Mouse (Mus musculus) heart, embryonic 12.5 days (tissue): ENCODE data around the gene Noa1. TPM values are rescaled to one million over a fixed set of nuclear protein-coding genes. Genes with fewer than 3 reads are reported as not detected.

Experiments used
- ATAC-seq: fragments of 200-750 bp; cut with Nextera tagmentation; 2 replicates; pipeline ENCODE4 v1.8.0; 2017; ENCODE audit warnings: moderate TSS enrichment, moderate library complexity; ENCODE audit not compliant: insufficient number of reproducible peaks, low FRiP score
- H3K27ac ChIP-seq: fragments of 300-500 bp; sonication (generic); 2 replicates; pipeline ENCODE4 v1.5.1; 2016; ENCODE audit warnings: mild to moderate bottlenecking, moderate library complexity; ENCODE audit not compliant: poor library complexity, severe bottlenecking
- H3K27me3 ChIP-seq: fragments of 300-500 bp; sonication (generic); replicated peaks from 2 replicates; pipeline ENCODE4 v1.6.1; 2016; ENCODE audit warnings: mild to moderate bottlenecking, moderate library complexity
- H3K36me3 ChIP-seq: fragments of 300-500 bp; sonication (generic); 2 replicates; pipeline ENCODE4 v1.6.1; 2016; ENCODE audit warnings: mild to moderate bottlenecking, moderate library complexity
- H3K4me1 ChIP-seq: fragments of 300-500 bp; sonication (generic); replicated peaks from 2 replicates; pipeline ENCODE4 v1.6.1; 2016; ENCODE audit warnings: mild to moderate bottlenecking
- H3K4me2 ChIP-seq: fragments of 300-500 bp; sonication (generic); 2 replicates; pipeline ENCODE4 v1.6.1; 2016; ENCODE audit warnings: mild to moderate bottlenecking, moderate library complexity
- H3K4me3 ChIP-seq: fragments of 300-500 bp; sonication (generic); 2 replicates; pipeline ENCODE4 v1.5.1; 2016; ENCODE audit warnings: mild to moderate bottlenecking
- H3K9ac ChIP-seq: fragments of 300-500 bp; sonication (generic); 2 replicates; pipeline ENCODE4 v1.6.1; 2016; ENCODE audit warnings: mild to moderate bottlenecking, moderate library complexity
- H3K9me3 ChIP-seq: fragments of 300-500 bp; sonication (generic); replicated peaks from 2 replicates; pipeline ENCODE4 v1.6.1; 2016; ENCODE audit warnings: mild to moderate bottlenecking, moderate library complexity
- WGBS: fragments of 180-500 bp; shearing (Covaris S2); methylation state at CpG from one replicate; pipeline ENCODE4 v1.1.7; 2016; 5-methylcytosine and 5-hydroxymethylcytosine counted together
- microRNA-seq: library from miRNA; unstranded; fragments of <30 nt; microRNA quantifications from one replicate; pipeline ENCODE4, GENCODE M21; 2017
- polyA plus RNA-seq: library from polyadenylated mRNA; unstranded; fragments of >200 nt; fragmentation: Nextera tagmentation; extraction: Ambion mirVana; gene quantifications from 2 replicates; pipeline ENCODE4 v1.2.1, GENCODE M21; 2016

Noa1 gene
- polyA plus RNA-seq, 1 experiment from 2014 or later, result 23.0 TPM

DNA sequence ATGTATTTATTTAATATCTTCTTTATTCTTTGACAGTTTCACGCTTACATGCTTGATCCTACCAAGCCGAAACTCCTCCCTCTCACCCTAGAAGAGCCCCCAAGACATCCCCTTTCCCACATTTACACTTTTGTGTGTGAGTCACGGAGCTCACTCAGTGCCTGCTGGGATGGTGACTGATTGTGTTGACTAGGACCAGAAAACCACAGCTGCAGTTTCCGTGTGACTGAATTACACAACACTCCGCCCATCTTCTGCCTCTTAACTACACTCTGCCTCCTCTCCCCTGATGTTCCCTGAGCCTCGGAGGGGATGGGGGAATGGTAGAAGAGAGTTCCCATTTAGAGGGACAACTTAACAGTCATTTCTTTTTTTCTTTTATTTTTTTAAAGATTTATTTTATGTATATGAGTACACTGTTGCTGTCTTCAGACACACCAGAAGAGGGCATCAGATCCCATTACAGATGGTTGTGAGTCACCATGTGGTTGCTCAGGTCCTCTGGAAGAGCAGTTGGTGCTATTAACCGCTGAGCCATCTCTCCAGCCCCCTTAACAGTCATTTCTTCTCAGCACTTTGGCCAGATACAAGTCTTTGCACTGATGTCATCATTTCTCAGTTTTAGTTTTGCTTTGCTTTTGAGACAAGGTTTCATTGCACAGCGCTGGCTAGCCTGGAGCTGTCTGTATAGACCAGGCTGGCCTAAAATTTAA, 57.6 kb downstream of the Noa1 start:
- Histone ChIP-seq H3K4me2 (no peak overlapping the region), H3K4me3 (no peak overlapping the region), H3K9me3 (no peaks in the 10 kb centered on the region), H3K36me3 (no peaks in the 10 kb centered on the region), H3K9ac (no peak overlapping the region), H3K27me3 (no peaks in the 10 kb centered on the region), H3K27ac (no peak overlapping the region), H3K4me1 (no peaks in the 10 kb centered on the region)
- no peak for ATAC-seq
- WGBS, result 70% methylated on average over 8 of the region's 8 CpGs

DNA sequence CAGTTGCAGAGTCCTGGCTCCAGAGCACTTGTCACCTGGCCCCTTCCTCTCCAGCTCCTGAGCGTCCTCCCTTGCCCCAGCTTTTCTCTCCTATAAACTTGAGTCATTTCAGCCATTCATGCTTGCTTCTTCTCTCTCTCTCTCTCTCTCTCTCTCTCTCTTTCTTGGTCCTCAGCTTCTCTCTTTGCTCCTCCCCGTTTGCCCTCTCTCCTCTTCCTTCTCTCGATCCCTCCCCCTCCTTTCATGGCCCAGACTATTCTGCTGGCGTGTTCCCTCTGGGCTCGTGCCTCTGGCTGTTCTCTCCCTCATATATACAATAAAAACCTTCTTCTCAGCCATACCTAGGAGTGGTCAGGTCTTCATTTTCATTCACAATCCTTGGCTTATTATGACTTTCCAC, 58.2 kb downstream of the Noa1 start:
- H3K27me3 ChIP-seq, result no peaks in the 10 kb centered on the region
- no peak for ATAC-seq
- H3K9ac ChIP-seq, result no peak overlapping the region
- no peaks in the 10 kb centered on the region for H3K36me3 ChIP-seq
- H3K9me3 ChIP-seq, result no peaks in the 10 kb centered on the region
- H3K4me3 ChIP-seq, result no peak overlapping the region
- no peak overlapping the region for H3K27ac ChIP-seq
- H3K4me2 ChIP-seq, result no peak overlapping the region
- no peaks in the 10 kb centered on the region for H3K4me1 ChIP-seq
- WGBS, result 55% methylated on average over 5 of the region's 5 CpGs

DNA sequence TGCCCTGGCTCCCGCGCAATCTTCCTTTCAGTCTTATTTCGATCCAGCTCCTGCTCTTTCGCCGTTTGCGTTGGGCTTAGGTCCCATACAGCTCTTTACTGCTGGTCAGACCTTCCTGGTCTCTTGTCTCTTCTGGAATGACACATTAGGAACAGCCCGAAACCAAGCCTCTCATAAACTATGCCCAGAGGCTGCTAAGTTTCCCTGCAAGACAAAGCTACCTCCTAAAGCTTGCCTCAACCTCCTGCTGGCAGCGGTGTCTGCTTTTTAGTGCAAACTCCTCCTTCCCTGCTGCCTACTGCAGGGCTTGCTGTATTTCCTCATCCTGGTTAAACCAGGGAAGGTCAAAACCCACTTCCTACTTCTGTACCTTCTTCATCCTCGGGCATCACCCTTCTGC, 59.8 kb downstream of the Noa1 start:
- no peak overlapping the region for H3K4me2 ChIP-seq
- H3K9me3 ChIP-seq, result no peaks in the 10 kb centered on the region
- H3K9ac ChIP-seq, result no peak overlapping the region
- H3K27me3 ChIP-seq, result no peaks in the 10 kb centered on the region
- H3K4me1 ChIP-seq, result 0 out of 2 replicates have a peak, but pooled peaks cover 3% of the 10 kb centered on the region
- no peak overlapping the region for H3K27ac ChIP-seq
- ATAC-seq, result no peak
- 57% methylated on average over 9 of the region's 9 CpGs for WGBS
- no peak overlapping the region for H3K4me3 ChIP-seq
- no peaks in the 10 kb centered on the region for H3K36me3 ChIP-seq

DNA sequence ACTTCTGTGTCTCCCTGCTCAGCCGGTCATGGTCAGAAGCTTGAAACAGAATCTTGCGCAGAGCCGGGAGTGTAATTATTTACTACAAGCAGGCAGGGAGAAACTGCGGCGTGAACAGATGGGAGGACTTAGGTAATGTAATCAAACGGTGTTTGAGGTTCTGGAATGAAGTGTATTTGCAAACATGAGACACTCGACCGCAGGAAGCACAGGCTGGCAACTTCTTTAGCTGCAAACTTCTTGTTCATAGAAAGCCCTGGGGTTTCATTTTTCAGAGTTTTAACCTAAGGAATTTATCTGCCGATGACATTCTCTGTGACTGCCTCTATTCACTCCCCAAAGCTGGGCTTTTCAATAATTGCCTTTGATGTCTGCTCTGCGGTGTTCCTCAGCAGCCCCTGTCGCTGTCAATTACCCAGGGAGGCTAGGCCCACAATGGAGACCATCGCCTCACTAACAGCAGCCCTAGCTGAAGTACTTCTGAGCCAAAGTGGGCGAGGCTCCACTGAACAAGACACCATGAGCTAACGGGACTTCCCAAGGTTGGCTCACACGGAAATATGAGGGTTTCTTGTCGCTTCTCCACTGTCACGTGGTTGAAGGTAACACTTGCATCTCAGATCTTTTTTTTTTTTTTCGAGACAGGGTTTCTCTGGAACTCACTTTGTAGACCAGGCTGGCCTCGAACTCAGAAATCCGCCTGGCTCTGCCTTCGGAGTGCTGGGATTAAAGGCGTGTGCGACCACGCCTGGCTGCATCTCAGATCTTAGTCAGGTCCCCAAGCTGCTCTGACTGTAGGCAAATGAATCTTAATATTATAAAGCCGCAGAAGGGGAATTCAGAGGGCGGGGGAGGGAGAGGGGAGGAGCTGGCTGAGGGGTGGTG, 63.9 kb downstream of the Noa1 start:
- H3K9me3 ChIP-seq, result no peaks in the 10 kb centered on the region
- no peaks in the 10 kb centered on the region for H3K36me3 ChIP-seq
- ATAC-seq, result no peak
- no peaks in the 10 kb centered on the region for H3K27me3 ChIP-seq
- H3K4me2 ChIP-seq, result peak overlapping the region; percentile 60
- 0 out of 2 replicates have a peak, but pooled peaks cover 3% of the 10 kb centered on the region for H3K4me1 ChIP-seq
- WGBS, result 41% methylated on average over 26 of the region's 26 CpGs
- H3K9ac ChIP-seq, result 0 out of 2 replicates have a peak overlapping the region, but pooled peaks have one; percentile 15
- H3K4me3 ChIP-seq, result peak overlapping the region; percentile 26
- no peak overlapping the region for H3K27ac ChIP-seq

DNA sequence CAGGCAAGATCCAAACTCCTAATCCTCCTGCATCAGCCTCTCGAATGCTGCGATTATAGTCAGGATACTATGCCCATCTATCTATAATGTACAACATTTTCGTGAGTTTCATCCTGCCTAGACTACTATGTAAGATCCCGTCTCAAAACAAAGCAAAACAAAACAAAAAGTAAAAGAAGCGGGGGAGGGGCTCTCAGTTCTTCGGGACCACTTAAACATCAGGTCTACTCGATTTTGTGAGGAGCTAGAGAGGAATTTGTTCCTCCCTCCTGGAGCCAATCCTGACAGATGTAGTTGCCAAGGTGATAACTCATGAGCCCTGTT, 64.5 kb downstream of the Noa1 start:
- Histone ChIP-seq H3K9me3 (no peaks in the 10 kb centered on the region), H3K9ac (no peak overlapping the region), H3K4me2 (peak overlapping the region; percentile 60), H3K27me3 (no peaks in the 10 kb centered on the region), H3K36me3 (no peaks in the 10 kb centered on the region), H3K27ac (no peak overlapping the region), H3K4me1 (0 out of 2 replicates have a peak, but pooled peaks cover 3% of the 10 kb centered on the region), H3K4me3 (peak overlapping the region; percentile 26)
- WGBS, result 45% methylated on average over 7 of the region's 7 CpGs
- no peak for ATAC-seq

DNA sequence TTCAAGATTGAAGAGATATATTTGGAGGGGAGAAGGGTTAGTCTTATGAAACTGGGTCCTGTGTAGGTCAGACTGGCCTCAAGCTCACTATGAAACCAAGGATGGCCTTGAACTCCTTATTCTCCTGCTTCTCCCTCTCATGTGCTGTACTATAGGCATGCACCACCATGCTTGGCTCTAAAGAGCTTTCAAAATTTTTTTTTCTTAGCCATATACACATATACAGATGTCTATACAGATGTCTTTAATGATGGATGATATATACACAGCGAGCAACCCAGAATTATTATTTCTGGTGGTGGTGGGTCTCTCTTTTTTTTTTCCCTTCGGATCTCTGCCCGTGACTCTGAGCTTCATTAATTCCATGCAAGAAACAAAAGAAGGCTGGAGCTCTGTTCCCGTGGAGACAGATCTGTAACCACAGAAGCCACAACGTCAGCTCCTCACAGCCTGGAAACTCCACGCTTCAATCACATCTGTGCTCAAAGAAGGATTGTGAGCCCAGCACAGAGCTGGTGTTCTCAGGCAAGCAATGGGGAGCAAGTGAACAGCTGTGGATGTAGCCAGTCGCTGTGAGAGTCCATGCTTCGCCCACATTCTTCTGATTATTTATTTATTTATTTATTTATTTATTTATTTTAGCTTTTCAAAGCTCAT, 65.4 kb downstream of the Noa1 start:
- no peak for ATAC-seq
- Histone ChIP-seq H3K4me2 (no peak overlapping the region), H3K4me3 (no peak overlapping the region), H3K9ac (no peak overlapping the region), H3K36me3 (no peaks in the 10 kb centered on the region), H3K9me3 (no peaks in the 10 kb centered on the region), H3K27me3 (no peaks in the 10 kb centered on the region), H3K27ac (no peak overlapping the region), H3K4me1 (0 out of 2 replicates have a peak, but pooled peaks cover 3% of the 10 kb centered on the region)
- 69% methylated on average over 8 of the region's 8 CpGs for WGBS

Small RNAs within 50 kb of the gene (microRNA-seq; reads per million reads assigned to microRNA genes)
- gene Mir5098, result 0.71 reads per million

Other genes starting within 250 kb of the Noa1 start
- gene Hopx, start 195.0 kb downstream of the Noa1 start, polyA plus RNA-seq, result 14.4 and 14.6 TPM in 2 replicates
- 7.3 and 7.9 TPM in 2 replicates for gene Spink2, start 98.6 kb downstream of the Noa1 start, polyA plus RNA-seq
- gene Rest, start 44.6 kb downstream of the Noa1 start, polyA plus RNA-seq, result 31.0 and 32.2 TPM in 2 replicates
- gene Polr2b, start 63 bp upstream of the Noa1 start, polyA plus RNA-seq, result 46.1 and 49.9 TPM in 2 replicates
- gene Igfbp7, start 98.0 kb upstream of the Noa1 start, polyA plus RNA-seq, result 38.3 and 39.9 TPM in 2 replicates